Mouse (Mus musculus) bone marrow, adult 2 months (tissue): ENCODE measurements around the gene Cyfip2. TPM values are rescaled to one million over a fixed set of nuclear protein-coding genes. Genes with fewer than 3 reads are reported as not detected.

Experiments
- H3K27ac ChIP-seq: fragments of 200-500 bp; 2 replicates; pipeline ENCODE4 v1.5.1; 2012; ENCODE audit warnings: low read depth, mild to moderate bottlenecking, control low read depth, inconsistent platforms, low read length; ENCODE audit not compliant: control insufficient read depth, poor library complexity, insufficient read depth
- H3K4me1 ChIP-seq: fragments of 200-500 bp; 2 replicates; pipeline ENCODE4 v1.6.1; 2011; ENCODE audit warnings: low read length; ENCODE audit not compliant: control insufficient read depth, insufficient read depth
- H3K4me3 ChIP-seq: fragments of 200-500 bp; replicated peaks from 2 replicates; pipeline ENCODE3; 2011; ENCODE audit warnings: mild to moderate bottlenecking, low read depth, low read length, control low read depth; ENCODE audit not compliant: control insufficient read depth
- CTCF ChIP-seq: fragments of 200-500 bp; IDR thresholded peaks from 2 replicates; pipeline ENCODE4 v1.5.1; 2011; ENCODE audit warnings: low read length, control low read depth; ENCODE audit not compliant: control insufficient read depth, insufficient read depth
- POLR2A ChIP-seq: fragments of 200-500 bp; IDR thresholded peaks from 2 replicates; pipeline ENCODE4 v1.6.1; 2011; ENCODE audit warnings: low read depth, mild to moderate bottlenecking, control low read depth, low read length, borderline replicate concordance; ENCODE audit not compliant: control insufficient read depth
- WGBS: fragments of 180-500 bp; shearing (Covaris S2); methylation state at CpG from one replicate; pipeline ENCODE4 v1.1.7; 2018; 5-methylcytosine and 5-hydroxymethylcytosine counted together
- polyA plus RNA-seq: library from polyadenylated mRNA; stranded (reverse); fragments of >200 nt; gene quantifications from 2 replicates; pipeline ENCODE4 v1.2.4, GENCODE M21; 2011; ENCODE audit warnings: low replicate concordance; ENCODE audit not compliant: missing spikeins, insufficient read depth, insufficient read length

Cyfip2 gene
- polyA plus RNA-seq, 1 experiment = 32.6 TPM

- H3K4me1 ChIP-seq = no peaks in the 10 kb centered on the region
- no peak overlapping the region for H3K4me3 ChIP-seq
- no peak overlapping the region for H3K27ac ChIP-seq
- 38% methylated on average over 7 of the region's 7 CpGs for WGBS
- TF ChIP-seq POLR2A = no peak
- peak; percentile 97 for TF ChIP-seq CTCF
Observed at GRCm38 (mm10) chr11:46251994-46252393, 60.7 kb downstream of the Cyfip2 start.

DNA sequence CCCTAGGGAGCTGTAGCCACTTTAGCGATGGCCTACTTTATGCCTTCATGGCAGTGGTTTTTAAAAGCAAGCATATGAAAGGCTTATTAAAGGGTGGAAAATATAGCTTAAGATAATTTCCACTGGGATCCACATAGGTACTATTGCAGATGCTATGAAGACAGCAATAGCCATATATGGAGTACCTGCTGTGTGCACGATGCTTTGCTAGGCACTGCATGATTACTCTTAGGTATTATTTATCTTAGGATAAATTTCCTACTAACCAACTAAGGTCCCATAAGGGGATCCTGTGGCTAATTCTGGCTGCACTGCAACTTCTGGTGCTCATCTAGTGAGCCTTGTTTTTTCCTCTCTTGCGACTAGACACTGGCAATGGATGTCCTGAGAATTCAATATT is 64.3 kb downstream of the Cyfip2 start:
- Histone ChIP-seq H3K4me3 (no peak overlapping the region), H3K27ac (no peak overlapping the region), H3K4me1 (no peaks in the 10 kb centered on the region)
- TF ChIP-seq CTCF (no peak), POLR2A (no peak)
- 82% methylated on average over 3 of the region's 3 CpGs for WGBS

- no peak for TF ChIP-seq POLR2A
- no peak for TF ChIP-seq CTCF
- Histone ChIP-seq H3K27ac (no peak overlapping the region), H3K4me1 (no peaks in the 10 kb centered on the region), H3K4me3 (no peak overlapping the region)
- WGBS = 79% methylated on average over 7 of the region's 7 CpGs
Observed at GRCm38 (mm10) chr11:46246393-46246792, 66.3 kb downstream of the Cyfip2 start.

DNA sequence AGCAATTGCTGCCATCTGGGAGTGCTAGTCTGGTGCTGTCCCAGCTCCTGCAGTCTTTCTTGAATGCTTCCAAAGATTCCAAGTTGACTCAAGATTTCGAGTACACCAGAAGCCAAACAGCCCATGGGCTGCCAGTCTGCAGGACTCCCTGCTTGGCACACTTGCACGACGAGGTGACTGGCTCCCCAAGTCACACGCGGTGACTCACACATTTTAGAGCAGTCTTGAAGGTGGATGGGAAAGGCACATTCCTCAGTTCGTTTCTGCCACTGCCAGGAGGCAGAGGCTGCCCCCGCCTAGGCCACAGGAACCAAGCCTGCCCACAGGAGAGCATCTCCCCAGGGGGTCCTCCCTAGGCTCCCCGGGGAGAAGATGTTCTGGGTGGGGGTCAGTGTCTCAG is 66.7 kb downstream of the Cyfip2 start:
- no peak overlapping the region for H3K4me3 ChIP-seq
- TF ChIP-seq CTCF (no peak), POLR2A (no peak)
- WGBS = 80% methylated on average over 8 of the region's 8 CpGs

DNA sequence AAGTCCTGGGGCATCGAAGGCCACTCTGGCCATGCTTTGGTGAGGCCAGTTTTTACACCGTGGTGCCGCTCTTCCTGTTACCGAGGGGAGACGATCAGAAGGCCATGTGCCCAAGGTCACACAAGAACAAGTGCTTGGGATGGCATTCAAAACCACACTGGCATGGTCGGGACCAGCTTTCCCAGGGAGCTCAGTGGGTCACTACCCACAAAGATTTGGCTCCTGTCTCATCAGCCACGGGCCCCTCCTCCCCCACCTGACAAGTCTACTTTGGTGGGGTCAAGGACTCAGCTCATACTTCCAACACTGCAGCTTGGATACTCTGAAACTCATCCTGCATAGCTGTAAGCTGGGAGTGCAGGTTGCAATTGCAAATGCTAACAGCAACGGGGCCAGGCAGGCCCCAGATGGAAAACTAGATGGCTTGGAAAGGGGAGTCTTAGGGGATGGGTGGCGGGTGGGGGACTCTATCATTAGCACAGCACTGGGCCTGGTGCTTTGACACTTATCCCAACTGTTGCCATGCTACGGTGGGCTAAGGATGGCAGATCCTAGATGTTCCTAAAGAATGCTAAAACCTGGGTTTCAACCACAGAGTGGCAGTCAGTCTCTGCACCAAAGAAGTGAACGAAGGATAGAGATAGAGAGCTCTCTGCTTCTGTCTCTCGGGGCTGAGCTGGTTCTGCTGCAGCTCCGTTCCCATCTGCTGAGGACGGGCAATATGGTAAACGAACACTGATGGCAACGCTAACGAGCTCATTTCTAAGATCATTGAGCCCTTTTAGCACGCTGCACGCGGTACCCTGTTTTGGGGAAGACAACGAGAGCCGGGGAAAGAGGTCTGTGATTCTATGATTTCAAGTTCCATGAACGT is 67.7 kb downstream of the Cyfip2 start:
- Histone ChIP-seq H3K4me3 (no peak overlapping the region), H3K4me1 (no peaks in the 10 kb centered on the region), H3K27ac (no peak overlapping the region)
- TF ChIP-seq POLR2A (no peak), CTCF (no peak)
- WGBS = 94% methylated on average over 23 of the region's 23 CpGs

More for the DNA sequence above, 66.7 kb downstream of the Cyfip2 start:
- H3K27ac ChIP-seq = no peak overlapping the region; the same call in 1 of the 2 replicates
- no peaks in the 10 kb centered on the region for H3K4me1 ChIP-seq

GRCm38 (mm10) chr11:46241985-46242384 is 70.7 kb downstream of the Cyfip2 start:
- H3K4me1 ChIP-seq = no peaks in the 10 kb centered on the region
- TF ChIP-seq CTCF = no peak
- no peak for TF ChIP-seq POLR2A
- no peak overlapping the region for H3K4me3 ChIP-seq
- WGBS = 89% methylated on average over 8 of the region's 8 CpGs
- no peak overlapping the region for H3K27ac ChIP-seq

DNA sequence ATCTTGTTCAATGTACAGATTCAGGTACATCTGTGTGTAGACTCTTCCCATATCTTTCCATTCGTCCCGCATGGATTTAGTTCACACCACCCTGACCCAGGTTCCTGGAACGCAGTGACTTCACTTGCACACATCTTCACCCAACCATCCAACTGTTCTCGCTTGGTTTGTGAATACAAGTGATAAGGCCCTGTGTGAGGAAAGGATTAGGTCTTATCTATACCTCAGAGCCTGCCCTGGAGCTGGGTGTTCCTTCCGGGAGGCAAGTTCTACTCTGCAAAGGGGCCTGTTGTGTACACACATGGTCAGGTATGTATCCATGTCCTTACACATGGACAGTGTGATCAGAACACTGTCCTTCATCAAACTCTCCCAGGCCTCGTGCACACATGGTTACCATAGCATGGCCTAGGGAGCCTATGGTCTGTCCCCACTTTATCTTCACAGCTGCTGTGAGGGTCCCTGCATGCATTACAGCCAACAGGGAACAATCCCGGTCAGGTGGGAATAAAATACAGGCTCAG is 71.4 kb downstream of the Cyfip2 start:
- Histone ChIP-seq H3K4me1 (no peaks in the 10 kb centered on the region), H3K27ac (no peak overlapping the region), H3K4me3 (no peak overlapping the region)
- TF ChIP-seq POLR2A (no peak), CTCF (no peak)
- 67% methylated on average over 7 of the region's 7 CpGs for WGBS

DNA sequence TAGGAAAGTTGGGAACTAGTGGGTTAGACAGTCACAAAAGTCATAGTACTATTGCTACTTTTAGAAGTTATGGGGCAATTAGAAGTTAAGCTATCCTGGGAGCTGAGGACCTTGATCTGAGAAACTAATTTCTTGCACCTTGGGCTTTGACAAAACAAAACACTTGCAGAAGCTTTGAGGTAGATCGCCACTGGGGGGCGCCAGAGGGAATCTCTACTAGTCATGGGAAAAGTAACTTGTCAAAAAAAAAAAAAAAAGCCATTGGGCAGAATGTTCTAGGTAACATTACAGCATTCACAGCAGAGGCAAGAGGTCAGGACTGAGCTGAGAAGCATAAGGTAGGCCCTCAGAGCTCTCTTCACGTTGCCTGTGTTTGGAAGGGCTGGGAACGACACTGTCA is 75.7 kb downstream of the Cyfip2 start:
- 45% methylated on average over 4 of the region's 4 CpGs for WGBS
- no peak overlapping the region for H3K27ac ChIP-seq
- H3K4me1 ChIP-seq = no peaks in the 10 kb centered on the region
- no peak overlapping the region for H3K4me3 ChIP-seq
- TF ChIP-seq CTCF (peak; percentile 21; the same call in 1 of the 2 replicates), POLR2A (no peak)

DNA sequence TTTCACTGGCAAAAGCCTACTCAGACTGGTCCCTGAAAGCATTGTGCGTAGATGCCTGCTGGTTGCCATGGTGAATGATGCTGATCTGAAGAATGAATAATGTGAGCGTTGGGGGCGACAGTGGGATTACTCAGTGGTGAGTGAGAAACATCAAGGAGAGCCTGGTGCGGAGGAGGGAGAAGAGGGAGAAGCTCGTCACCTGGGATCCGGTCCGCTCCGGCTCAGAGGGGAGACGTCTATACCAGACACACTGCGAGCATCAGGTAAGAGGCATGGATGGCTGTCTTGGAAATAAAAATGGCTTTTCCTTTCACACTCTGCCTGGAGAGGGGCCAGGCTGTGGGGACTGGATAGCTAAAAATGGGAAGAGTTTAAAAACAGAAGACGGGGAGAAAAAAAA is 77.3 kb downstream of the Cyfip2 start, which contains the start of gene Fndc9:
TSS of gene Fndc9 (plus strand) at position 198 of the 400 bp plus-strand sequence.
- Histone ChIP-seq H3K27ac (no peak within 1 kb of the TSS), H3K4me3 (no peak within 1 kb of the TSS), H3K4me1 (no peaks in the 10 kb centered on the region)
- 90% methylated on average over 11 of the region's 11 CpGs for WGBS
- TF ChIP-seq POLR2A (no peak), CTCF (no peak)

DNA sequence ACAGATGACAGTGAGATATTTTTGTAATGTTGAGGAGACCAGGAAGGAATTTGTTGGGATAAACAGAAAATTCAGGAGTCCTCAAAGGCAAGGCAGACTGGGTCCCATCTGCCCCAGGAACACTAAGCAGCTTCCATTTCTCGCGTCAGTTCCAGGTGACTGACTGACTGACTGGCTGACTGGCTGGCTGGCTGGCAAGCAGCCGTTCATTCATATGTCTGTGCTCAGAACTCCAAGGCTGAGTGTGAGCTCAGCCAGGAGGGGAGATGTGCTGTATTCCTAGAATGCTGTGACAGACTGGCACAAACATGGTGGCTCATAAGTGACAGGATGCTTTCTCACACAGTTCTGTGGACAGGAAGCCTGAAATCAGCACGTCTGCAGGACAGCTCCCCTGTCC is 78.7 kb downstream of the Cyfip2 start:
- H3K27ac ChIP-seq = no peak overlapping the region
- H3K4me1 ChIP-seq = no peaks in the 10 kb centered on the region
- no peak for TF ChIP-seq POLR2A
- no peak for TF ChIP-seq CTCF
- WGBS = 87% methylated on average over 4 of the region's 4 CpGs
- no peak overlapping the region for H3K4me3 ChIP-seq
